Mouse (Mus musculus) kidney, adult 2 months (tissue): ENCODE data around the gene Gm17078.
"Not testable (repeated sequence)": the region's sequence is repeated elsewhere in the genome, so short reads cannot be mapped to it uniquely, and the experiment has no call there.

Experiments
- CTCF ChIP-seq: fragments of 200-500 bp; conservative IDR thresholded peaks from 2 replicates; pipeline ENCODE4 v1.5.1; 2011; ENCODE audit warnings: low read depth, mild to moderate bottlenecking, control low read depth, low read length, moderate library complexity, mixed read lengths; ENCODE audit not compliant: insufficient read depth, insufficient read length
- POLR2A ChIP-seq: fragments of 200-500 bp; IDR thresholded peaks from one replicate; pipeline ENCODE4 v1.6.1; 2011; ENCODE audit warnings: low read depth, low read length, control low read depth

DNA sequence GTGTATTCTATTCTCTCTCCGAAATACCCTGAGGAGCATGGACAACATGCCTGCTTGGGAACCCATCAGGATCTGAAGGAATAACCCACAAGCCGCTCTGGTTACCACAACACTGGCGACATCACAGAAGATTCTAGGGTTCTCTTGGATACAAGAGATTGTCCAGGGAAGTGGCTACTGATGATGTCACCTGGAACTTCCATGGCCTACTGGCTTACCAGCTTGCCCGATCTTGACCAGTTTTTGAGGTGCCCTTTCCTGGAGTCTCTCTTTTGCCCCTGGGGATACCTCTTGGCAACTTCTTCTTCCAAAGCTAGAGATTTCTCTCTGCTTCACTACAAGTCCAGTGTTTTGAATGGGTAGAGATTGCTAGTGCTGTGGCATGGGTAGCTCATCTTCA lies 19.1 kb downstream of the Gm17078 start, which contains the start of gene Gm17174:
- TF ChIP-seq POLR2A, CTCF: not testable (repeated sequence)
